Mouse (Mus musculus) spleen, adult 18-20 months (tissue): ENCODE results near the gene Gm3383.
"Not testable (repeated sequence)": the region's sequence is repeated elsewhere in the genome, so short reads cannot be mapped to it uniquely, and the experiment has no call there.

ENCODE experiments used
- DNase-seq, 2 experiments: peaks; one replicate each; pipeline ENCODE4 v3.0.0; 2022; ENCODE audit warnings: mixed read lengths in 2 of 2

Gm3383 gene

DNA sequence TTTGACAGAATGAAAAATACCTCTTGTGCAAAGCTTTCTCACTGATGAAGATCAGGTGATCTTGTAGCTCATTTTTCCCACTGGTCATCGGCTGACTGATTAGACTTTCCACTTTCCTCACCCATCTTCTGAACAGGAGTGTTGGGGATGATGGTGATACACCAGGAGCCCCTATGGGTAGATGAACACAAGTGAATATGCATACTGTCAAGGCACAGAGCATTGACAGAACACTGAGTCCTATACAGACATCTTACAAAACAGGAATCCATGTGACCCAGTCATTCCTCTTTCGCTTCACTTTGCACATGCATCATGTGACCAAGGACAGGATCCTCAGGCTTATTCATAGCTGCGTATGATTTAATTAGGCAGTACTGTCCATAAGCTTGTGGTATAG is at the start of gene Gm3383:
Gm3383 (minus strand) TSS at position 101 of the 400 bp plus-strand sequence.
- DNase-seq: not testable (repeated sequence)

DNA sequence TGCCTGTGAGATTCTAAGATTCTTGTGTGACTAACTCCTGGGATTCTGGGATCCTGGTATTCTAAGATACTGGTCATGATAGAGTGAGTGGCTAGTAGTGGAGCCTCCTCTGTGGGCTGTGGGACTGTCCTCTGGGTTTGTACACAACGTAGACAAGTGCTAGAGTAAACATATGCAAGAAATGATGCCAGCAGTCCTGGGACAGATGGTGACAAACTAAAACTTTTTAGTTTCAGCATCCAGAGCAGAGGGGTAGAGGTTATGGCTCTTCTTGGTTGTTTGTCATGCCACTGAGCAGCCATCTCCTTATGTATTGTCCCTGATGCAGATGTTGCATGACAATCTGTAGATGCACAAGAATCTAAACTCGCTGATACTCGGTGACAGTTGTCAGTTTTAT is 48.1 kb upstream of the Gm3383 start:
- not testable (repeated sequence) for DNase-seq

DNA sequence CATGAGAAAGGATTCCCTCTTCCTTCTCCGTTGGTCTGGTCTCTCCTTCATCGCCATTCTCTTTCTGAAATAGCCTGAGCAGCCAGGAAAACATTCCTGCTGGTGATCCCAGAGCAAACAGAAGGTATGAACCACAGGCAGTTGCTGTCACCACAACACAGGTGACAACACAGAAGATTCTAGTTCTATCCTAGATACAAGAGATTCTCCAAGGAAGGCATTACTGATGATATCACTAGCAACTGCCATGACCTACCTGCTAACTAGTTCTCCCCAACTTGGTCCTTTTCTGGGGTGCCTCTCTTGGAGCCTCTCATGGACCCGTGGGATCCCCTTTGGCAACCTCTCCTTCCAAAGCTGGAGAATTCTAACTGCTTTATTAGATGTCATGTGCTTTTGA is 22.4 kb upstream of the Gm3383 start, which contains the start of gene Gm3424:
Gm3424 (minus strand) TSS at position 101 of the 400 bp plus-strand sequence.
- not testable (repeated sequence) for DNase-seq

DNA sequence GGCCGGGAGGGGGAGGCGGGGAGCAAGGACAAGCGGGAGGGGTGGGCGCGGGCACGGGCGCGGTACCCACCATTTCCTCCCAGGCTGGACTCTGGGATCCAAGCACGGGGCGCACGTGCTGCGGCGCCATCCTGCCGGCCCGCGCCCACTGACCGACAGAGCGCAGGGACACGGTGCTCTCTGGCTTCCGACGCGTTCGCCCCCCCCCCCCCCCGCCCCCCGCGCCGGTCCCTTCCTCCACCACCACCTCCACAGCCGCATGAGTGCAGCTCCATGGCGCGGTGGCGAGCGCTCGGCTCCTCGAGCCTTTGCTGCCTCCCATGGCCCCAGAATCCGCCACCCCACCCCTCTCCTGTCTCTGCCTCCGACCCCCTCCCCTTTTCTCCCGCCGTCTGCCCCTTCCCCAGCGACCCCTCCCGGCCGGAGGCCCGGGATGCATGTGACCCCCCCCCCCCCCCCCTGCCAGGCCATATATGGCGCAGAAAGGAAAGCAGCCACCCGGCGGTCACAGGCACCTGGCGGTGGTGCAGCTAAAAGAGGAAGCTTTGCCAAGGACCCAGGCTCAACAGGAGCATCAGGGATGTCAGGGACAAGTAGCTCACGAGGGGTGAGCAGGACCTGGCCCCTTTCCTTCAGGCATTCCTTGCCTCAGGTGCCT is 5.0 kb upstream of the Gm3383 start:
- not testable (repeated sequence) for DNase-seq

DNA sequence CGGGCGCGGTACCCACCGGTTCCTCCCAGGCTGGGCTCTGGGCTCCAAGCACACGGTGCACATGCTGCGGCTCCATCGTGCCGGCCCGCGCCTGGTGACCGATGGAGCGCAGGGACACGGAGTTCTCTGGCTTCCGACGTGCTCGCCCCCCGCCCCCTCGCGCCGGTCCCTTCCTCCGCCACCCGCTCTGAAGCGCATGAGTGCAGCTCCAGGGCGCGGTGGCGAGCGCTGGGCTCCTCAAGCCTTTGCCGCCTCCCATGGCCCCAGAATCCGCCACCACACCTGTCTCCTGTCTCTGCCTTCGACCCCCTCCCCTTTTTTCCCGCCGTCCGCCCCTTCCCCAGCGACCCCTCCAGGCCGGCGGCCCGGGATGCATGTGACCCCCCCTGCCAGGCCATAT is 66.3 kb downstream of the Gm3383 start, which contains the start of gene Gm3373:
Gm3373 (minus strand) TSS at position 101 of the 400 bp plus-strand sequence.
- not testable (repeated sequence) for DNase-seq

DNA sequence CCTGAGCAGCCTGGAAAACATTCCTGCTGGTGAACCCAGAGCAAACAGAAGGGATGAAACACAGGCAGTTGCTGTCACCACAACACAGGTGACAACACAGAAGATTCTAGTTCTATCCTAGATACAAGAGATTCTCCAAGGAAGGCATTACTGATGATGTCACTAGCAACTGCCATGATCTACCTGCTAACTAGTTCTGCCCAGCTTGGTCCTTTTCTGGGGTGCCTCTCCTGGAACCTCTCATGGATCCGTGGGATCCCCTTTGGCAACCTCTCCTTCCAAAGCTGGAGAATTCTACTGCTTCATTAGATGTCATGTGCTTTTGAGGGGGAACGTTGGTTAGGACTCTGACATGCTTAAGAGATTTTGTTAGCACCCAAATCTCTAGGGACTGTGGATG is 120.4 kb downstream of the Gm3383 start, which contains the start of gene Gm9603:
Gm9603 (minus strand) TSS at position 101 of the 400 bp plus-strand sequence.
- DNase-seq: not testable (repeated sequence)

DNA sequence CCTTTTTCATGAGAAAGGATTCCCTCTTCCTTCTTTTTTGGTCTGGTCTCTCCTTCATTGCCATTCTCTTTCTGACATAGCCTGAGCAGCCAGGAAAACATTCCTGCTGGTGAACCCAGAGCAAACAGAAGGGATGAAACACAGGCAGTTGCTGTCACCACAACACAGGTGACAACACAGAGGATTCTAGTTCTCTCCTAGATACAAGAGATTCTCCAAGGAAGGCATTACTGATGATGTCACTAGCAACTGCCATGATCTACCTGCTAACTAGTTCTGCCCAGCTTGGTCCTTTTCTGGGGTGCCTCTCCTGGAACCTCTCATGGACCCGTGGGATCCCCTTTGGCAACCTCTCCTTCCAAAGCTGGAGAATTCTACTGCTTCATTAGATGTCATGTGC is 174.9 kb downstream of the Gm3383 start, which contains the start of gene Gm8265:
Gm8265 (minus strand) TSS at position 101 of the 400 bp plus-strand sequence.
- not testable (repeated sequence) for DNase-seq
